In genomic region chr5:111793178-111793577, GRCm38 (mm10) we compare ENCODE assay signal across 28 mouse cellular contexts. TPM values are rescaled to one million over a fixed set of nuclear protein-coding genes. Genes with fewer than 3 reads are reported as not detected.
DNase-seq lines count a peak whose midpoint lies in the region; ATAC-seq and TF ChIP-seq lines count a peak whose summit lies in the region.
"Had no signal": no experiment of that assay in that cellular context is flagged by ENCODE, and none has a peak within 500 bp of the region (broad histone marks: within the 10 kb centered on the region; RNA-seq: fewer than 3 reads in every experiment).

No protein-coding gene starts in this region.

- in situ Hi-C loops in ES-E14 (cut with MboI; ENCODE audit: low sequenced_read_pairs in 2 of 2, unreplicated experiment in 2 of 2): no loop called here

- no peak overlapping the region for H3K9ac ChIP-seq in ES-E14 (ENCODE audit: insufficient read depth, low read depth, low read length, poor library complexity, severe bottlenecking)
- no peak overlapping the region for H3K9ac ChIP-seq in midbrain, embryonic 16.5 days (ENCODE audit: low read depth, low read length)
- H3K9ac ChIP-seq: embryonic facial prominence, embryonic 15.5 days; hindbrain, embryonic 12.5 days had no signal

- no peaks in the 10 kb centered on the region for H3K9me3 ChIP-seq in heart, embryonic 10.5 days
- H3K9me3 ChIP-seq in ES-E14 (ENCODE audit: control insufficient read depth, insufficient read depth, low read depth, low read length): no peaks in the 10 kb centered on the region
- no peaks in the 10 kb centered on the region for H3K9me3 ChIP-seq in midbrain, embryonic 16.5 days (replicated peaks; ENCODE audit: control insufficient read depth, low read length, poor library complexity, severe bottlenecking)
- H3K9me3 ChIP-seq: embryonic facial prominence, embryonic 15.5 days; forebrain, embryonic 10.5 days; hindbrain, embryonic 12.5 days had no signal

- 0 out of 2 replicates have a peak, but pooled peaks have one; percentile 46 for ATAC-seq in common myeloid progenitor, adult 5-6 weeks (replicated peaks; ENCODE audit: low read depth, poor library complexity, severe bottlenecking)
- no peak for ATAC-seq in midbrain, embryonic 16.5 days
- ATAC-seq: forebrain, embryonic 14.5 days; hindbrain, embryonic 16.5 days; inflammation-experienced regulatory T-cells, adult 6 months had no signal

- TF ChIP-seq CTCF in gastrocnemius, adult 2 months (IDR thresholded peaks at IDR 0.05): no peak

- no peak overlapping the region for H3K4me3 ChIP-seq in gastrocnemius, adult 2 months
- H3K4me3 ChIP-seq in heart, embryonic 10.5 days: no peak overlapping the region
- no peak overlapping the region for H3K4me3 ChIP-seq in ES-E14 (ENCODE audit: insufficient read depth in 1 of 2, low read depth in 1 of 2, low read length in 2 of 2, poor library complexity in 1 of 2, severe bottlenecking in 1 of 2)
- no peak overlapping the region for H3K4me3 ChIP-seq in midbrain, embryonic 16.5 days (ENCODE audit: low read depth, low read length)
- H3K4me3 ChIP-seq: embryonic facial prominence, embryonic 15.5 days; erythroblast, embryonic 14.5 days; forebrain, embryonic 10.5 days; hindbrain, embryonic 12.5 days had no signal

- peaks cover 60% of the 10 kb centered on the region for H3K4me1 ChIP-seq in heart, embryonic 10.5 days
- H3K4me1 ChIP-seq in ES-E14 (ENCODE audit: control insufficient read depth in 2 of 2, insufficient read depth in 2 of 2, low read length in 2 of 2, poor library complexity in 1 of 2): peaks cover 0 to 2% of the 10 kb centered on the region in 2 experiments; a peak in 1 of 4 replicates
- no peaks in the 10 kb centered on the region; the same call in 1 of the 2 replicates for H3K4me1 ChIP-seq in midbrain, embryonic 16.5 days (ENCODE audit: control insufficient read depth, insufficient read depth, low read length)

- no peak overlapping the region for H3K4me2 ChIP-seq in midbrain, embryonic 16.5 days (ENCODE audit: low read length)
- H3K4me2 ChIP-seq: embryonic facial prominence, embryonic 15.5 days; heart, embryonic 11.5 days; hindbrain, embryonic 12.5 days had no signal

- no peak for DNase-seq in gastrocnemius, adult 2 months
- DNase-seq in gastrocnemius, postnatal 14 days: no peak
- no peak for DNase-seq in heart, embryonic 10.5 days (ENCODE audit: low spot score)
- no peak for DNase-seq in heart, postnatal 36 days
- no peak for DNase-seq in ES-E14 (ENCODE audit: low read depth, low spot score)
- DNase-seq: adrenal gland, postnatal 10 days; cerebellum, adult 18-20 months; cerebellum, adult 9-11 months; embryo, embryonic 11 days; heart, postnatal 4 days; kidney, adult 18-20 months had no signal

- intact Hi-C loops in gastrocnemius, adult 2 months (cut with DNase I): loop anchor here (10.0 kb wide), 1 partner anchor 258 kb away; no protein-coding TSS in a partner anchor
- intact Hi-C loops in gastrocnemius, postnatal 14 days (cut with DNase I; ENCODE audit: low total_unique reads): no loop called here
- intact Hi-C loops in heart, postnatal 36 days (cut with DNase I): loop anchor here (10.0 kb wide), 1 partner anchor 378 kb away; the partner anchor contains the start of gene Mn1

- peaks cover 18% of the 10 kb centered on the region for H3K27me3 ChIP-seq in heart, embryonic 10.5 days (ENCODE audit: insufficient read depth, poor library complexity, severe bottlenecking)
- H3K27me3 ChIP-seq in midbrain, embryonic 16.5 days (ENCODE audit: control insufficient read depth, insufficient read depth, low read depth, low read length): no peaks in the 10 kb centered on the region; the same call in 1 of the 2 replicates
- H3K27me3 ChIP-seq: embryonic facial prominence, embryonic 15.5 days; hindbrain, embryonic 12.5 days had no signal

- H3K27ac ChIP-seq in gastrocnemius, adult 2 months: peak overlapping the region; percentile 28; the same call in 1 of the 2 replicates
- H3K27ac ChIP-seq in heart, embryonic 10.5 days: 0 out of 2 replicates have a peak overlapping the region, but pooled peaks have one; percentile 32
- no peak overlapping the region for H3K27ac ChIP-seq in ES-E14 (ENCODE audit: insufficient read depth, low read depth, low read length, poor library complexity, severe bottlenecking)
- H3K27ac ChIP-seq in midbrain, embryonic 16.5 days (ENCODE audit: low read length): no peak overlapping the region
- H3K27ac ChIP-seq: embryonic facial prominence, embryonic 15.5 days; forebrain, embryonic 10.5 days; hindbrain, embryonic 12.5 days had no signal

- WGBS in heart, embryonic 10.5 days: 62% methylated on average over 4 of the region's 4 CpGs
- WGBS in midbrain, embryonic 16.5 days: 86% methylated on average over 4 of the region's 4 CpGs

- H3K36me3 ChIP-seq in heart, embryonic 10.5 days: no peaks in the 10 kb centered on the region
- no peaks in the 10 kb centered on the region for H3K36me3 ChIP-seq in ES-E14 (ENCODE audit: control insufficient read depth, insufficient read depth, low read length, poor library complexity, severe bottlenecking)
- H3K36me3 ChIP-seq in midbrain, embryonic 16.5 days (ENCODE audit: control insufficient read depth, insufficient read depth, low read length): no peaks in the 10 kb centered on the region
- H3K36me3 ChIP-seq: embryonic facial prominence, embryonic 15.5 days; forebrain, embryonic 10.5 days; hindbrain, embryonic 12.5 days had no signal

TF ChIP-seq in ES-E14, 5 proteins besides CTCF, POLR2A, EP300 and RAD21:
- TF ChIP-seq ZC3H11A (IDR thresholded peaks at IDR 0.05; ENCODE audit: borderline replicate concordance, low read depth, low read length) (no peak), CHD2 (IDR thresholded peaks at IDR 0.05; ENCODE audit: low read depth, low read length) (peak; percentile 65; the same call in 1 of the 2 replicates)

RNA-seq across cellular contexts. Expression of gene Gm26897, which starts 59.5 kb away (rescaled TPM):
- not detected for total RNA-seq in gastrocnemius, adult 2 months (2021)
- total RNA-seq in gastrocnemius, postnatal 14 days (2021): not detected
- not detected in 2 replicates for polyA plus RNA-seq in heart, embryonic 10.5 days (2016; fragmentation: Nextera tagmentation; extraction: Ambion mirVana)
- not detected for total RNA-seq in heart, postnatal 36 days (2021)
- total RNA-seq in ES-E14 (2012; rRNA removed): not detected in 2 replicates
- total RNA-seq in common myeloid progenitor, adult 5-6 weeks (2017): not detected in 2 replicates
- not detected in 2 replicates for polyA plus RNA-seq in midbrain, embryonic 16.5 days (2015; fragmentation: Nextera tagmentation; extraction: Ambion mirVana)
- total RNA-seq: adrenal gland, postnatal 10 days; adrenal gland, postnatal 4 days; gastrocnemius, adult 8-10 months; gastrocnemius, postnatal 4 days; heart, postnatal 4 days had no signal
- polyA plus RNA-seq: brain, embryonic 14.5 days; C2C12; embryonic facial prominence, embryonic 11.5 days; embryonic facial prominence, embryonic 15.5 days; erythroblast, embryonic 14.5 days; forebrain, embryonic 10.5 days; forebrain, embryonic 14.5 days; heart, embryonic 11.5 days; heart, embryonic 16.5 days; hindbrain, embryonic 12.5 days; hindbrain, embryonic 16.5 days; inflammation-experienced regulatory T-cells, adult 6 months had no signal

Comparison
In these comparisons a context has a peak if more than half of its experiments do, and no peak if none do; other contexts are left out.
1. H3K27ac ChIP-seq: peak in gastrocnemius, adult 2 months (single experiment) and heart, embryonic 10.5 days (single experiment); none in ES-E14 (single experiment) and midbrain, embryonic 16.5 days (single experiment).